Mouse (Mus musculus): Measurements from ENCODE around the gene Hcfc1. TPM values are rescaled to one million over a fixed set of nuclear protein-coding genes. Genes with fewer than 3 reads are reported as not detected.

The Hcfc1 gene
- polyA plus RNA-seq, 1 experiment: 99.2 TPM

- WGBS: 45% methylated on average over 1 of the region's 1 CpGs
These were observed 56.1 kb downstream of the Hcfc1 start for GRCm38 (mm10) chrX:73910049-73910448.

GRCm38 (mm10) chrX:73897959-73898358 lies 68.2 kb downstream of the Hcfc1 start:
- no peak overlapping the region for H3K27ac ChIP-seq (ENCODE audit: insufficient read depth, low read depth, low read length)
- H3K4me1 ChIP-seq (ENCODE audit: control insufficient read depth, insufficient read depth, low read length): no peaks in the 10 kb centered on the region
- TF ChIP-seq POLR2A (IDR thresholded peaks at IDR 0.05; ENCODE audit: insufficient read depth, low read depth, low read length) (no peak), CTCF (IDR thresholded peaks at IDR 0.05; ENCODE audit: insufficient read depth, low read depth, low read length) (no peak)
- 74% methylated on average over 3 of the region's 3 CpGs for WGBS
- no peak overlapping the region for H3K4me3 ChIP-seq (ENCODE audit: insufficient read depth, low read depth, low read length)

More at GRCm38 (mm10) chrX:73910049-73910448, 56.1 kb downstream of the Hcfc1 start:
- TF ChIP-seq POLR2A (IDR thresholded peaks at IDR 0.05; ENCODE audit: insufficient read depth, low read depth, low read length): no peak
- TF ChIP-seq CTCF (IDR thresholded peaks at IDR 0.05; ENCODE audit: insufficient read depth, low read depth, low read length): no peak
- no peak overlapping the region for H3K4me3 ChIP-seq (ENCODE audit: insufficient read depth, low read depth, low read length)
- no peak overlapping the region for H3K27ac ChIP-seq (ENCODE audit: insufficient read depth, low read depth, low read length)
- peaks cover 5% of the 10 kb centered on the region; the same call in 1 of the 2 replicates for H3K4me1 ChIP-seq (ENCODE audit: control insufficient read depth, insufficient read depth, low read length)

- Histone ChIP-seq H3K27ac (ENCODE audit: insufficient read depth, low read depth, low read length) (no peak within 1 kb of the TSS), H3K4me3 (ENCODE audit: insufficient read depth, low read depth, low read length) (no peak within 1 kb of the TSS), H3K4me1 (ENCODE audit: control insufficient read depth, insufficient read depth, low read length) (no peaks in the 10 kb centered on the region)
- TF ChIP-seq CTCF (IDR thresholded peaks at IDR 0.05; ENCODE audit: insufficient read depth, low read depth, low read length) (peak; percentile 22; the same call in 1 of the 2 replicates), POLR2A (IDR thresholded peaks at IDR 0.05; ENCODE audit: insufficient read depth, low read depth, low read length) (no peak)
- WGBS: 18% methylated on average over 2 of the region's 2 CpGs
These were observed 70.4 kb downstream of the Hcfc1 start, which contains the start of gene L1cam for GRCm38 (mm10) chrX:73895719-73896118. Gene L1cam (minus strand): TSS chrX:73896105.

- no peak for TF ChIP-seq CTCF (IDR thresholded peaks at IDR 0.05; ENCODE audit: insufficient read depth, low read depth, low read length)
- TF ChIP-seq POLR2A (IDR thresholded peaks at IDR 0.05; ENCODE audit: insufficient read depth, low read depth, low read length): no peak
- WGBS: 92% methylated on average over 14 of the region's 14 CpGs
These were observed 73.3 kb downstream of the Hcfc1 start for GRCm38 (mm10) chrX:73892833-73893232.

More at GRCm38 (mm10) chrX:73892833-73893232, 73.3 kb downstream of the Hcfc1 start:
- no peak overlapping the region for H3K27ac ChIP-seq (ENCODE audit: insufficient read depth, low read depth, low read length)
- H3K4me1 ChIP-seq (ENCODE audit: control insufficient read depth, insufficient read depth, low read length): no peaks in the 10 kb centered on the region
- no peak overlapping the region for H3K4me3 ChIP-seq (ENCODE audit: insufficient read depth, low read depth, low read length)

Other genes with a start within 250 kb of the Hcfc1 start
- not detected in 2 replicates for gene Abcd1, start 249.8 kb downstream of the Hcfc1 start, polyA plus RNA-seq (2012; ENCODE audit: insufficient read depth, insufficient read length, low replicate concordance, missing spikeins)
- gene Plxnb3, start 209.3 kb downstream of the Hcfc1 start, polyA plus RNA-seq (2012; ENCODE audit: insufficient read depth, insufficient read length, low replicate concordance, missing spikeins): not detected in 2 replicates
- not detected in 2 replicates for gene Srpk3, start 192.0 kb downstream of the Hcfc1 start, polyA plus RNA-seq (2012; ENCODE audit: insufficient read depth, insufficient read length, low replicate concordance, missing spikeins)
- not detected in 2 replicates for gene Idh3g, start 179.5 kb downstream of the Hcfc1 start, polyA plus RNA-seq (2012; ENCODE audit: insufficient read depth, insufficient read length, low replicate concordance, missing spikeins)
- not detected in 2 replicates for gene Ssr4, start 179.3 kb downstream of the Hcfc1 start, polyA plus RNA-seq (2012; ENCODE audit: insufficient read depth, insufficient read length, low replicate concordance, missing spikeins)
- 83.9 TPM in 1 of 2 replicates, not detected in the other for gene Pdzd4, start 141.4 kb downstream of the Hcfc1 start, polyA plus RNA-seq (2012; ENCODE audit: insufficient read depth, insufficient read length, low replicate concordance, missing spikeins)
- not detected in 2 replicates for gene Avpr2, start 74.3 kb downstream of the Hcfc1 start, polyA plus RNA-seq (2012; ENCODE audit: insufficient read depth, insufficient read length, low replicate concordance, missing spikeins)
- gene L1cam, start 70.3 kb downstream of the Hcfc1 start, polyA plus RNA-seq (2012; ENCODE audit: insufficient read depth, insufficient read length, low replicate concordance, missing spikeins): not detected in 2 replicates
- gene Arhgap4, start 44.5 kb downstream of the Hcfc1 start, polyA plus RNA-seq (2012; ENCODE audit: insufficient read depth, insufficient read length, low replicate concordance, missing spikeins): not detected in 2 replicates
- not detected in 2 replicates for gene Naa10, start 44.4 kb downstream of the Hcfc1 start, polyA plus RNA-seq (2012; ENCODE audit: insufficient read depth, insufficient read length, low replicate concordance, missing spikeins)
- not detected in 2 replicates for gene Renbp, start 35.5 kb downstream of the Hcfc1 start, polyA plus RNA-seq (2012; ENCODE audit: insufficient read depth, insufficient read length, low replicate concordance, missing spikeins)
- not detected in 2 replicates for gene Irak1, start 57.6 kb upstream of the Hcfc1 start, polyA plus RNA-seq (2012; ENCODE audit: insufficient read depth, insufficient read length, low replicate concordance, missing spikeins)
- not detected in 2 replicates for gene Opn1mw, start 161.1 kb upstream of the Hcfc1 start, polyA plus RNA-seq (2012; ENCODE audit: insufficient read depth, insufficient read length, low replicate concordance, missing spikeins)
- not detected in 2 replicates for gene Mecp2, start 169.0 kb upstream of the Hcfc1 start, polyA plus RNA-seq (2012; ENCODE audit: insufficient read depth, insufficient read length, low replicate concordance, missing spikeins)
- not detected in 2 replicates for gene Tex28, start 201.5 kb upstream of the Hcfc1 start, polyA plus RNA-seq (2012; ENCODE audit: insufficient read depth, insufficient read length, low replicate concordance, missing spikeins)
- not detected in 2 replicates for gene Tktl1, start 210.9 kb upstream of the Hcfc1 start, polyA plus RNA-seq (2012; ENCODE audit: insufficient read depth, insufficient read length, low replicate concordance, missing spikeins)